Mouse (Mus musculus) embryonic facial prominence, embryonic 11.5 days (tissue): ENCODE data around the gene Mindy1. TPM values are rescaled to one million over a fixed set of nuclear protein-coding genes. Genes with fewer than 3 reads are reported as not detected.

ENCODE experiments used
- ATAC-seq: fragments of 200-750 bp; cut with Nextera tagmentation; replicated peaks from 2 replicates; pipeline ENCODE4 v1.8.0; 2017; ENCODE audit warnings: low read depth; ENCODE audit not compliant: insufficient number of reproducible peaks, low FRiP score, low TSS enrichment
- DNase-seq: peaks from one replicate; pipeline ENCODE4 v3.0.0-alpha.2; 2015; ENCODE audit warnings: low spot score
- H3K27ac ChIP-seq: fragments of 300-500 bp; sonication (generic); replicated peaks from 2 replicates; pipeline ENCODE4 v1.5.1; 2014; ENCODE audit warnings: mild to moderate bottlenecking, low read depth, low read length, control low read depth
- H3K27me3 ChIP-seq: fragments of 300-500 bp; sonication (generic); 2 replicates; pipeline ENCODE4 v1.6.1; 2014; ENCODE audit warnings: mild to moderate bottlenecking, low read length, moderate library complexity, mixed read lengths; ENCODE audit not compliant: control insufficient read depth, insufficient read depth
- H3K36me3 ChIP-seq: fragments of 300-500 bp; sonication (generic); replicated peaks from 2 replicates; pipeline ENCODE4 v1.6.1; 2014; ENCODE audit warnings: low read depth, mild to moderate bottlenecking, low read length, moderate library complexity, mixed read lengths; ENCODE audit not compliant: control insufficient read depth, insufficient read depth
- H3K4me1 ChIP-seq: fragments of 300-500 bp; sonication (generic); 2 replicates; pipeline ENCODE4 v1.6.1; 2014; ENCODE audit warnings: low read length, mixed read lengths; ENCODE audit not compliant: control insufficient read depth, insufficient read depth
- H3K4me2 ChIP-seq: fragments of 300-500 bp; sonication (generic); 2 replicates; pipeline ENCODE4 v1.6.1; 2014; ENCODE audit warnings: low read depth, mild to moderate bottlenecking, control low read depth, low read length, moderate library complexity
- H3K4me3 ChIP-seq: fragments of 300-500 bp; sonication (generic); 2 replicates; pipeline ENCODE4 v1.5.1; 2014; ENCODE audit warnings: low read depth, low read length, control low read depth
- H3K9ac ChIP-seq: fragments of 300-500 bp; sonication (generic); replicated peaks from 2 replicates; pipeline ENCODE4 v1.6.1; 2014; ENCODE audit warnings: mild to moderate bottlenecking, control low read depth, low read length
- H3K9me3 ChIP-seq: fragments of 300-500 bp; sonication (generic); replicated peaks from 2 replicates; pipeline ENCODE4 v1.6.1; 2016; ENCODE audit warnings: mild to moderate bottlenecking, low read length, inconsistent platforms, mixed read lengths; ENCODE audit not compliant: control insufficient read depth
- WGBS: fragments of 180-500 bp; shearing (Covaris S2); extraction: QIAGEN DNeasy Blood & Tissue Kit; methylation state at CpG from one replicate; pipeline ENCODE4 v1.1.7; 2014; 5-methylcytosine and 5-hydroxymethylcytosine counted together
- polyA plus RNA-seq: library from polyadenylated mRNA; unstranded; fragments of >200 nt; fragmentation: Nextera tagmentation; extraction: Ambion mirVana; gene quantifications from 2 replicates; pipeline ENCODE4 v1.2.1, GENCODE M21; 2014

Mindy1 gene
- polyA plus RNA-seq, 1 experiment from 2014 or later: 45.7 TPM

- 89% methylated on average over 5 of the region's 5 CpGs for WGBS
- H3K27me3 ChIP-seq: no peaks in the 10 kb centered on the region
- H3K36me3 ChIP-seq: no peaks in the 10 kb centered on the region; the same call in 1 of the 2 replicates
- ATAC-seq (no peak), DNase-seq (no peak)
- H3K4me2 ChIP-seq: no peak overlapping the region
- no peak overlapping the region for H3K27ac ChIP-seq
- no peak overlapping the region for H3K4me3 ChIP-seq
- no peaks in the 10 kb centered on the region for H3K4me1 ChIP-seq
- H3K9ac ChIP-seq: no peak overlapping the region
- no peaks in the 10 kb centered on the region for H3K9me3 ChIP-seq
These were observed 7.7 kb upstream of the Mindy1 start for GRCm38 (mm10) chr3:95273471-95273870.

- no peaks in the 10 kb centered on the region for H3K27me3 ChIP-seq
- H3K9ac ChIP-seq: no peak overlapping the region
- 91% methylated on average over 4 of the region's 4 CpGs for whole genome bisulfite sequencing
- no peaks in the 10 kb centered on the region; the same call in 1 of the 2 replicates for H3K36me3 ChIP-seq
- H3K4me3 ChIP-seq: no peak overlapping the region
- H3K9me3 ChIP-seq: no peaks in the 10 kb centered on the region
- H3K4me1 ChIP-seq: no peaks in the 10 kb centered on the region
- DNase-seq (no peak), ATAC-seq (no peak)
- no peak overlapping the region for H3K4me2 ChIP-seq
- no peak overlapping the region for H3K27ac ChIP-seq
These were observed 6.7 kb upstream of the Mindy1 start for GRCm38 (mm10) chr3:95274453-95274852.

GRCm38 (mm10) chr3:95275161-95275560, 6.0 kb upstream of the Mindy1 start:
- DNase-seq (no peak), ATAC-seq (no peak)
- Histone ChIP-seq H3K4me1 (no peaks in the 10 kb centered on the region), H3K4me2 (no peak overlapping the region), H3K27me3 (no peaks in the 10 kb centered on the region), H3K36me3 (no peaks in the 10 kb centered on the region), H3K4me3 (no peak overlapping the region), H3K9me3 (no peaks in the 10 kb centered on the region), H3K27ac (no peak overlapping the region), H3K9ac (no peak overlapping the region)
- 71% methylated on average over 6 of the region's 6 CpGs for WGBS

- no peaks in the 10 kb centered on the region for H3K27me3 ChIP-seq
These were observed 4.7 kb upstream of the Mindy1 start for GRCm38 (mm10) chr3:95276428-95276934.

GRCm38 (mm10) chr3:95277149-95277551, 4.0 kb upstream of the Mindy1 start:
- ATAC-seq (no peak), DNase-seq (no peak)
- WGBS: 94% methylated on average over 1 of the region's 1 CpGs
- H3K4me1 ChIP-seq: no peaks in the 10 kb centered on the region; the same call in 1 of the 2 replicates
- no peak overlapping the region for H3K27ac ChIP-seq
- no peaks in the 10 kb centered on the region for H3K9me3 ChIP-seq
- H3K4me2 ChIP-seq: no peak overlapping the region
- H3K9ac ChIP-seq: no peak overlapping the region
- H3K27me3 ChIP-seq: no peaks in the 10 kb centered on the region
- H3K36me3 ChIP-seq: no peaks in the 10 kb centered on the region
- H3K4me3 ChIP-seq: no peak overlapping the region

More at GRCm38 (mm10) chr3:95276428-95276934, 4.7 kb upstream of the Mindy1 start:
- ATAC-seq (no peak), DNase-seq (no peak)
- WGBS: 74% methylated on average over 5 of the region's 5 CpGs
- Histone ChIP-seq H3K36me3 (no peaks in the 10 kb centered on the region), H3K9me3 (no peaks in the 10 kb centered on the region), H3K4me3 (no peak overlapping the region), H3K4me1 (no peaks in the 10 kb centered on the region; the same call in 1 of the 2 replicates), H3K27ac (no peak overlapping the region), H3K9ac (no peak overlapping the region), H3K4me2 (no peak overlapping the region)

- Histone ChIP-seq H3K27me3 (no peaks in the 10 kb centered on the region), H3K9me3 (no peaks in the 10 kb centered on the region), H3K27ac (no peak overlapping the region), H3K4me2 (peak overlapping the region; percentile 62), H3K9ac (peak overlapping the region; percentile 87), H3K4me1 (peaks cover 2% of the 10 kb centered on the region), H3K36me3 (no peaks in the 10 kb centered on the region), H3K4me3 (peak overlapping the region; percentile 76)
- no peak for ATAC-seq
- WGBS: 24% methylated on average over 8 of the region's 8 CpGs
- DNase-seq: peak; percentile 23
These were observed 398 bp upstream of the Mindy1 start for GRCm38 (mm10) chr3:95280747-95281146.

- H3K27ac ChIP-seq: peak overlapping the region; percentile 90
- peaks cover 2% of the 10 kb centered on the region for H3K4me1 ChIP-seq
- DNase-seq: peak; percentile 37
- WGBS: under 1% methylated on average over 11 of the region's 11 CpGs
- peak overlapping the region; percentile 84 for H3K9ac ChIP-seq
- H3K36me3 ChIP-seq: no peaks in the 10 kb centered on the region
- no peaks in the 10 kb centered on the region for H3K27me3 ChIP-seq
- peak overlapping the region; percentile 68 for H3K4me3 ChIP-seq
- peak overlapping the region; percentile 87 for H3K4me2 ChIP-seq
- no peak for ATAC-seq
- H3K9me3 ChIP-seq: no peaks in the 10 kb centered on the region
These were observed 1.3 kb downstream of the Mindy1 start for GRCm38 (mm10) chr3:95282381-95282864.

GRCm38 (mm10) chr3:95282865-95283588, 1.9 kb downstream of the Mindy1 start:
- Histone ChIP-seq H3K9me3 (no peaks in the 10 kb centered on the region), H3K4me3 (peak overlapping the region; percentile 68), H3K27me3 (no peaks in the 10 kb centered on the region), H3K9ac (peak overlapping the region; percentile 84), H3K27ac (peak overlapping the region; percentile 90), H3K36me3 (no peaks in the 10 kb centered on the region), H3K4me2 (peak overlapping the region; percentile 87), H3K4me1 (peaks cover 2% of the 10 kb centered on the region)
- DNase-seq (peak; percentile 85), ATAC-seq (peak; percentile 64)
- WGBS: under 1% methylated on average over 50 of the region's 51 CpGs
